ENCODE assay signal across 8 mouse cellular contexts in genomic region chr7:114562531-114563241, GRCm38 (mm10). TPM values are rescaled to one million over a fixed set of nuclear protein-coding genes. Genes with fewer than 3 reads are reported as not detected.
DNase-seq lines count a peak whose midpoint lies in the region; ATAC-seq and TF ChIP-seq lines count a peak whose summit lies in the region.

Gene Cyp2r1, minus strand, starts transcription at chr7:114562972.

- WGBS in hindbrain, embryonic 11.5 days, result 3% methylated on average over 55 of the region's 56 CpGs
- 1% methylated on average over 56 of the region's 56 CpGs for WGBS in lung, embryonic 14.5 days
- WGBS in olfactory bulb, adult 2 months, result 2% methylated on average over 56 of the region's 56 CpGs

- no peaks in the 10 kb centered on the region for H3K9me3 ChIP-seq in hindbrain, embryonic 11.5 days (ENCODE audit: control insufficient read depth, low read length)
- H3K9me3 ChIP-seq in lung, embryonic 14.5 days (ENCODE audit: low read depth, low read length), result no peaks in the 10 kb centered on the region

- POLR2A ChIA-PET in Patski (lab: Charles Lee), result no interaction called here

- TF ChIP-seq POLR2A in olfactory bulb, adult 2 months (IDR thresholded peaks at IDR 0.05; ENCODE audit: insufficient read depth, low read depth, low read length), result no peak; the same call in 1 of the 2 replicates

- peak within 1 kb of the TSS; percentile 64 for H3K27ac ChIP-seq in hindbrain, embryonic 11.5 days (ENCODE audit: low read depth, low read length)
- H3K27ac ChIP-seq in lung, embryonic 14.5 days (ENCODE audit: low read depth), result peak within 1 kb of the TSS; percentile 83
- no peak within 1 kb of the TSS; the same call in 1 of the 2 replicates for H3K27ac ChIP-seq in olfactory bulb, adult 2 months (ENCODE audit: insufficient read depth, low read depth, low read length)

- H3K4me1 ChIP-seq in hindbrain, embryonic 11.5 days (replicated peaks; ENCODE audit: control insufficient read depth, insufficient read depth, low read length), result no peaks in the 10 kb centered on the region
- no peaks in the 10 kb centered on the region for H3K4me1 ChIP-seq in lung, embryonic 14.5 days (ENCODE audit: insufficient read depth)
- peaks cover 9% of the 10 kb centered on the region for H3K4me1 ChIP-seq in olfactory bulb, adult 2 months (ENCODE audit: control insufficient read depth, insufficient read depth, low read length)

- H3K9ac ChIP-seq in hindbrain, embryonic 11.5 days (ENCODE audit: low read depth, low read length), result peak within 1 kb of the TSS; percentile 61
- peak within 1 kb of the TSS; percentile 66 for H3K9ac ChIP-seq in lung, embryonic 14.5 days

- H3K36me3 ChIP-seq in hindbrain, embryonic 11.5 days (ENCODE audit: control insufficient read depth, insufficient read depth, low read length), result no peaks in the 10 kb centered on the region
- H3K36me3 ChIP-seq in lung, embryonic 14.5 days (ENCODE audit: insufficient read depth), result no peaks in the 10 kb centered on the region

- H3K4me2 ChIP-seq in hindbrain, embryonic 11.5 days (replicated peaks; ENCODE audit: low read depth, low read length), result peak within 1 kb of the TSS; percentile 72
- H3K4me2 ChIP-seq in lung, embryonic 14.5 days, result peak within 1 kb of the TSS; percentile 84

- H3K27me3 ChIP-seq in Patski, result peaks cover 27% of the 10 kb centered on the region
- H3K27me3 ChIP-seq in hindbrain, embryonic 11.5 days (ENCODE audit: control insufficient read depth, insufficient read depth, low read length), result no peaks in the 10 kb centered on the region
- H3K27me3 ChIP-seq in lung, embryonic 14.5 days (ENCODE audit: insufficient read depth, low read length), result no peaks in the 10 kb centered on the region

- ATAC-seq in Patski, result peak; percentile 57
- ATAC-seq in hindbrain, embryonic 11.5 days (ENCODE audit: low FRiP score), result peak; percentile 100
- peak; percentile 100 for ATAC-seq in lung, embryonic 14.5 days (ENCODE audit: insufficient read depth)

- CTCF ChIA-PET in Patski (lab: Charles Lee), result no interaction called here

- in situ Hi-C loops in Patski (cut with MboI; ENCODE audit: low pct_unique_long_range_greater_than_20kb), result no loop called here

- no peak for TF ChIP-seq CTCF in Patski (IDR thresholded peaks at IDR 0.05)
- peak; percentile 50 for TF ChIP-seq CTCF in lung, embryonic 14.5 days (IDR thresholded peaks at IDR 0.05; ENCODE audit: low read depth)
- TF ChIP-seq CTCF in olfactory bulb, adult 2 months (IDR thresholded peaks at IDR 0.05; ENCODE audit: insufficient read depth, low read depth, low read length), result no peak

- DNase-seq in Patski (ENCODE audit: low read depth, low spot score), result no peak
- peak; percentile 80 to 87 for DNase-seq in cerebellum, postnatal 25 days
- DNase-seq in frontal cortex, postnatal 14 days (ENCODE audit: low spot score in 2 of 2), result peak; percentile 75 to 76
- peak; percentile 88 for DNase-seq in hindbrain, embryonic 11.5 days (ENCODE audit: low spot score)
- peak; percentile 78 for DNase-seq in layer of hippocampus, adult 9-10 months (ENCODE audit: low spot score)
- peak; percentile 95 for DNase-seq in lung, embryonic 14.5 days
- DNase-seq in testis, postnatal 14 days (ENCODE audit: low spot score), result peak; percentile 92

- peak within 1 kb of the TSS; percentile 46 for H3K4me3 ChIP-seq in hindbrain, embryonic 11.5 days (ENCODE audit: low read depth, low read length)
- peak within 1 kb of the TSS; percentile 53 for H3K4me3 ChIP-seq in lung, embryonic 14.5 days (ENCODE audit: low read depth, low read length)
- H3K4me3 ChIP-seq in olfactory bulb, adult 2 months (ENCODE audit: insufficient read depth, low read depth, low read length), result peak within 1 kb of the TSS; percentile 83

RNA-seq across cellular contexts. Expression of gene Cyp2r1, which starts in this region (rescaled TPM):
- 0.13 TPM for polyA plus RNA-seq in Patski (2021)
- polyA plus RNA-seq in hindbrain, embryonic 11.5 days (2014; fragmentation: Nextera tagmentation; extraction: Ambion mirVana), result 0.91 and 2.4 TPM in 2 replicates
- polyA plus RNA-seq in lung, embryonic 14.5 days (2014; fragmentation: Nextera tagmentation; extraction: Ambion mirVana), result 2.4 and 2.7 TPM in 2 replicates
- not detected in 2 replicates for polyA plus RNA-seq in olfactory bulb, adult 2 months (2012; ENCODE audit: insufficient read depth, insufficient read length, low replicate concordance, missing spikeins)

Comparison
In these comparisons a context has a peak if more than half of its experiments do, and no peak if none do; other contexts are left out.
1. Peak in ATAC-seq in Patski; RNA of the gene not detected or under 1 TPM.